Mouse (Mus musculus) gastrocnemius, adult 8-10 months (tissue): Measurements from ENCODE around the gene Rfx3. TPM values are rescaled to one million over a fixed set of nuclear protein-coding genes. Genes with fewer than 3 reads are reported as not detected.

Experiments
- DNase-seq, 2 experiments: peaks; one replicate each; pipeline ENCODE4 v3.0.0; 2022; ENCODE audit warnings: low spot score in 2 of 2
- total RNA-seq, 4 experiments: library from RNA; stranded (reverse); gene quantifications; 2 replicates each; pipeline ENCODE4 v1.2.4; 2022

The Rfx3 gene
- total RNA-seq, 4 experiments from 2014 or later, result 1.6 to 3.1 (median 2.5) TPM

GRCm38 (mm10) chr19:27905976-27906375 lies 105.0 kb downstream of the Rfx3 start:
- DNase-seq, result no peak

- DNase-seq, result no peak
Measured at GRCm38 (mm10) chr19:27905172-27905571, 105.8 kb downstream of the Rfx3 start.

GRCm38 (mm10) chr19:27904655-27905054 lies 106.3 kb downstream of the Rfx3 start:
- DNase-seq, result no peak

GRCm38 (mm10) chr19:27904209-27904608 lies 106.8 kb downstream of the Rfx3 start:
- no peak for DNase-seq

GRCm38 (mm10) chr19:27902601-27903000 lies 108.4 kb downstream of the Rfx3 start:
- DNase-seq, result no peak

GRCm38 (mm10) chr19:27901693-27902092 lies 109.3 kb downstream of the Rfx3 start:
- no peak for DNase-seq

- no peak for DNase-seq
Measured at GRCm38 (mm10) chr19:27884520-27884919, 126.4 kb downstream of the Rfx3 start.

GRCm38 (mm10) chr19:27877429-27877828 lies 133.5 kb downstream of the Rfx3 start:
- no peak for DNase-seq

- no peak for DNase-seq
Measured at GRCm38 (mm10) chr19:27870794-27871193, 140.2 kb downstream of the Rfx3 start.

GRCm38 (mm10) chr19:27859641-27860040 lies 151.3 kb downstream of the Rfx3 start:
- no peak for DNase-seq

GRCm38 (mm10) chr19:27848946-27849345 lies 162.0 kb downstream of the Rfx3 start:
- DNase-seq, result no peak

- no peak for DNase-seq
Measured at GRCm38 (mm10) chr19:27847055-27847454, 163.9 kb downstream of the Rfx3 start.

- no peak for DNase-seq
Measured at GRCm38 (mm10) chr19:27838635-27839034, 172.3 kb downstream of the Rfx3 start.

GRCm38 (mm10) chr19:27838041-27838440 lies 172.9 kb downstream of the Rfx3 start:
- no peak for DNase-seq

GRCm38 (mm10) chr19:27832448-27832847 lies 178.5 kb downstream of the Rfx3 start:
- DNase-seq, result no peak

- no peak for DNase-seq
Measured at GRCm38 (mm10) chr19:27828316-27828715, 182.7 kb downstream of the Rfx3 start.

- no peak for DNase-seq
Measured at GRCm38 (mm10) chr19:27817661-27818060, 193.3 kb downstream of the Rfx3 start.

GRCm38 (mm10) chr19:27780030-27780429 lies 230.9 kb downstream of the Rfx3 start:
- DNase-seq, result no peak

GRCm38 (mm10) chr19:27770716-27771265 lies 240.2 kb downstream of the Rfx3 start:
- DNase-seq, result no peak

GRCm38 (mm10) chr19:27768444-27768843 lies 242.5 kb downstream of the Rfx3 start:
- no peak for DNase-seq

- DNase-seq, result no peak
Measured at GRCm38 (mm10) chr19:27760309-27760708, 250.7 kb downstream of the Rfx3 start.

- no peak for DNase-seq
Measured at GRCm38 (mm10) chr19:27759347-27759746, 251.6 kb downstream of the Rfx3 start.

- no peak for DNase-seq
Measured at GRCm38 (mm10) chr19:27747301-27747700, 263.7 kb downstream of the Rfx3 start.

GRCm38 (mm10) chr19:27738908-27739307 lies 272.1 kb downstream of the Rfx3 start:
- no peak for DNase-seq
